Mouse (Mus musculus): ENCODE measurements around the gene Shc4. TPM values are rescaled to one million over a fixed set of nuclear protein-coding genes. Genes with fewer than 3 reads are reported as not detected.

Gene Shc4
- total RNA-seq, 1 experiment = 1.1 TPM

DNA sequence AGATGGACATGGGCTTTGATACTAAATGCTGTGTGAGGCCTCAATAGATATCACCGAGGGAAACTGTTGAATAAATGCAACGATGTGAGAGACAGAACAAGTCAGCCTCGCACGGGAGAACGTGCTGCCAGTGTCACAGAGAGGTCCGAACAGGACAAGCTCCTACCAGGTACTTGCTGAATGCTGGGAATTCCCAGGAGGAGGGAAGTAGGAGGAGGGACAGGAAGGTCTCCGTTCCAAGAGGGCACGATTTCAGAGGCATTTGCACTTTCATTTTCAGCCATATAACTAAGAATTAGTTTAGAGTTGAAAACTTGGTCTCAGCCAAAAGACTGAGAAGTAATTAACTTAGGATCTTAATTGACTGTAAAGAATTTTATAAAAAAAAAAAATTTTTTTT is 72.4 kb downstream of the Shc4 start:
- Histone ChIP-seq H3K4me1 (ENCODE audit: control insufficient read depth in 2 of 2, insufficient read depth in 2 of 2, low read length in 2 of 2, poor library complexity in 1 of 2) (no peaks in the 10 kb centered on the region), H3K9ac (ENCODE audit: insufficient read depth, low read depth, low read length, poor library complexity, severe bottlenecking) (no peak overlapping the region), H3K27ac (ENCODE audit: insufficient read depth, low read depth, low read length, poor library complexity, severe bottlenecking) (no peak overlapping the region), H3K9me3 (ENCODE audit: control insufficient read depth, insufficient read depth, low read depth, low read length) (no peaks in the 10 kb centered on the region), H3K36me3 (ENCODE audit: control insufficient read depth, insufficient read depth, low read length, poor library complexity, severe bottlenecking) (no peaks in the 10 kb centered on the region), H3K4me3 (ENCODE audit: insufficient read depth in 1 of 2, low read depth in 1 of 2, low read length in 2 of 2, poor library complexity in 1 of 2, severe bottlenecking in 1 of 2) (no peak overlapping the region)
- DNase-seq (ENCODE audit: low read depth, low spot score) = no peak
- TF ChIP-seq HCFC1 (IDR thresholded peaks at IDR 0.05; ENCODE audit: borderline replicate concordance, insufficient read depth, low read length) = no peak
- in situ Hi-C loops (cut with MboI; ENCODE audit: low sequenced_read_pairs in 2 of 2, unreplicated experiment in 2 of 2) = no loop called here

GRCm38 (mm10) chr2:125650742-125651352 is 73.1 kb downstream of the Shc4 start:
- Histone ChIP-seq H3K4me1 (ENCODE audit: control insufficient read depth in 2 of 2, insufficient read depth in 2 of 2, low read length in 2 of 2, poor library complexity in 1 of 2) (no peaks in the 10 kb centered on the region), H3K36me3 (ENCODE audit: control insufficient read depth, insufficient read depth, low read length, poor library complexity, severe bottlenecking) (no peaks in the 10 kb centered on the region), H3K9me3 (ENCODE audit: control insufficient read depth, insufficient read depth, low read depth, low read length) (no peaks in the 10 kb centered on the region), H3K4me3 (ENCODE audit: insufficient read depth in 1 of 2, low read depth in 1 of 2, low read length in 2 of 2, poor library complexity in 1 of 2, severe bottlenecking in 1 of 2) (no peak overlapping the region), H3K27ac (ENCODE audit: insufficient read depth, low read depth, low read length, poor library complexity, severe bottlenecking) (no peak overlapping the region), H3K9ac (ENCODE audit: insufficient read depth, low read depth, low read length, poor library complexity, severe bottlenecking) (no peak overlapping the region)
- no peak for DNase-seq (ENCODE audit: low read depth, low spot score)
- TF ChIP-seq HCFC1 (IDR thresholded peaks at IDR 0.05; ENCODE audit: borderline replicate concordance, insufficient read depth, low read length) (no peak), ZNF384 (IDR thresholded peaks at IDR 0.05; ENCODE audit: low read depth, low read length) (no peak), CHD2 (IDR thresholded peaks at IDR 0.05; ENCODE audit: low read depth, low read length) (no peak), MAFK (IDR thresholded peaks at IDR 0.05; ENCODE audit: insufficient read depth, low read depth, low read length) (no peak), ZC3H11A (IDR thresholded peaks at IDR 0.05; ENCODE audit: borderline replicate concordance, low read depth, low read length) (no peak)
- in situ Hi-C loops (cut with MboI; ENCODE audit: low sequenced_read_pairs in 2 of 2, unreplicated experiment in 2 of 2) = no loop called here

- Histone ChIP-seq H3K36me3 (ENCODE audit: control insufficient read depth, insufficient read depth, low read length, poor library complexity, severe bottlenecking) (no peaks in the 10 kb centered on the region), H3K27ac (ENCODE audit: insufficient read depth, low read depth, low read length, poor library complexity, severe bottlenecking) (no peak overlapping the region), H3K9me3 (ENCODE audit: control insufficient read depth, insufficient read depth, low read depth, low read length) (no peaks in the 10 kb centered on the region), H3K4me3 (ENCODE audit: insufficient read depth in 1 of 2, low read depth in 1 of 2, low read length in 2 of 2, poor library complexity in 1 of 2, severe bottlenecking in 1 of 2) (no peak overlapping the region), H3K4me1 (ENCODE audit: control insufficient read depth in 2 of 2, insufficient read depth in 2 of 2, low read length in 2 of 2, poor library complexity in 1 of 2) (no peaks in the 10 kb centered on the region), H3K9ac (ENCODE audit: insufficient read depth, low read depth, low read length, poor library complexity, severe bottlenecking) (no peak overlapping the region)
- no peak for DNase-seq (ENCODE audit: low read depth, low spot score)
- TF ChIP-seq ZC3H11A (IDR thresholded peaks at IDR 0.05; ENCODE audit: borderline replicate concordance, low read depth, low read length) = no peak
- no peak for TF ChIP-seq CHD2 (IDR thresholded peaks at IDR 0.05; ENCODE audit: low read depth, low read length)
- no peak for TF ChIP-seq HCFC1 (IDR thresholded peaks at IDR 0.05; ENCODE audit: borderline replicate concordance, insufficient read depth, low read length)
- in situ Hi-C loops (cut with MboI; ENCODE audit: low sequenced_read_pairs in 2 of 2, unreplicated experiment in 2 of 2) = no loop called here
These were observed 73.9 kb downstream of the Shc4 start for GRCm38 (mm10) chr2:125650038-125650437.

- no peak for TF ChIP-seq ZNF384 (IDR thresholded peaks at IDR 0.05; ENCODE audit: low read depth, low read length)
- TF ChIP-seq ZC3H11A (IDR thresholded peaks at IDR 0.05; ENCODE audit: borderline replicate concordance, low read depth, low read length) = no peak
- no peak for TF ChIP-seq CHD2 (IDR thresholded peaks at IDR 0.05; ENCODE audit: low read depth, low read length)
- no peak for TF ChIP-seq HCFC1 (IDR thresholded peaks at IDR 0.05; ENCODE audit: borderline replicate concordance, insufficient read depth, low read length)
- TF ChIP-seq MAFK (IDR thresholded peaks at IDR 0.05; ENCODE audit: insufficient read depth, low read depth, low read length) = no peak
- in situ Hi-C loops (cut with MboI; ENCODE audit: low sequenced_read_pairs in 2 of 2, unreplicated experiment in 2 of 2) = no loop called here
- Histone ChIP-seq H3K27ac (ENCODE audit: insufficient read depth, low read depth, low read length, poor library complexity, severe bottlenecking) (no peak overlapping the region), H3K9me3 (ENCODE audit: control insufficient read depth, insufficient read depth, low read depth, low read length) (no peaks in the 10 kb centered on the region), H3K4me1 (ENCODE audit: control insufficient read depth in 2 of 2, insufficient read depth in 2 of 2, low read length in 2 of 2, poor library complexity in 1 of 2) (no peaks in the 10 kb centered on the region; a peak in 1 of 4 replicates), H3K4me3 (ENCODE audit: insufficient read depth in 1 of 2, low read depth in 1 of 2, low read length in 2 of 2, poor library complexity in 1 of 2, severe bottlenecking in 1 of 2) (no peak overlapping the region), H3K36me3 (ENCODE audit: control insufficient read depth, insufficient read depth, low read length, poor library complexity, severe bottlenecking) (no peaks in the 10 kb centered on the region), H3K9ac (ENCODE audit: insufficient read depth, low read depth, low read length, poor library complexity, severe bottlenecking) (no peak overlapping the region)
- DNase-seq (ENCODE audit: low read depth, low spot score) = no peak
These were observed 79.0 kb downstream of the Shc4 start for GRCm38 (mm10) chr2:125644912-125645311.

DNA sequence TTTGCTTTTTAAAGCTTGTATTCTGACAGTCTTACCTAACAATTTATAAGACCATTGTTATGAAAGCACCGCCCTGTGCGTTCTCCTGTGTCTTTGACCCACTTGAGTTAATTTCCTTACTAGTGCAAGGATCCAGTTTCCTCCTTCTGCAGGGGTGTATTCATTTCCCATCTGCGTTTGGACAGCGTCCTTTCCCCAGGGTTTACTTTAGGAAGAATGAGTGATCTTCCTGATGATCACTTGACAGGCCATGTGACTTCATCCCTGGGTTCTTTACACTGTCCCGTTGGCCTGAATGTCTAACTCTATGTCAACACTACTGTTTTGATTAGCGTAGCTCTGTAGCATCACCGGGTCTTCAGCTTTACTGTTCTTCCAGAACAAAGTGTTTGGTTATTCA is 86.6 kb downstream of the Shc4 start:
- in situ Hi-C loops (cut with MboI; ENCODE audit: low sequenced_read_pairs in 2 of 2, unreplicated experiment in 2 of 2) = no loop called here
- H3K4me3 ChIP-seq (ENCODE audit: insufficient read depth in 1 of 2, low read depth in 1 of 2, low read length in 2 of 2, poor library complexity in 1 of 2, severe bottlenecking in 1 of 2) = no peak overlapping the region
- DNase-seq (ENCODE audit: low read depth, low spot score) = no peak
- peaks cover 8% of the 10 kb centered on the region for H3K9me3 ChIP-seq (ENCODE audit: control insufficient read depth, insufficient read depth, low read depth, low read length)
- peaks cover 0 to 3% of the 10 kb centered on the region in 2 experiments; a peak in 1 of 4 replicates for H3K4me1 ChIP-seq (ENCODE audit: control insufficient read depth in 2 of 2, insufficient read depth in 2 of 2, low read length in 2 of 2, poor library complexity in 1 of 2)
- no peak overlapping the region for H3K9ac ChIP-seq (ENCODE audit: insufficient read depth, low read depth, low read length, poor library complexity, severe bottlenecking)
- TF ChIP-seq ZC3H11A (IDR thresholded peaks at IDR 0.05; ENCODE audit: borderline replicate concordance, low read depth, low read length) (no peak), ZNF384 (IDR thresholded peaks at IDR 0.05; ENCODE audit: low read depth, low read length) (no peak), MAFK (IDR thresholded peaks at IDR 0.05; ENCODE audit: insufficient read depth, low read depth, low read length) (no peak), CHD2 (IDR thresholded peaks at IDR 0.05; ENCODE audit: low read depth, low read length) (no peak), HCFC1 (IDR thresholded peaks at IDR 0.05; ENCODE audit: borderline replicate concordance, insufficient read depth, low read length) (no peak)
- no peak overlapping the region for H3K27ac ChIP-seq (ENCODE audit: insufficient read depth, low read depth, low read length, poor library complexity, severe bottlenecking)
- no peaks in the 10 kb centered on the region for H3K36me3 ChIP-seq (ENCODE audit: control insufficient read depth, insufficient read depth, low read length, poor library complexity, severe bottlenecking)

Data from ES-E14 (cell line).